Mouse (Mus musculus): ENCODE results near the gene Zfp668.

The Zfp668 gene

GRCm38 (mm10) chr7:127894480-127894879 lies 17.9 kb upstream of the Zfp668 start:
- DNase-seq (ENCODE audit: low spot score in 2 of 2), result no peak

GRCm38 (mm10) chr7:127890798-127891197 lies 14.2 kb upstream of the Zfp668 start, which contains the start of gene Prss53:
Prss53 (minus strand) TSS chr7:127890970.
- DNase-seq (ENCODE audit: low spot score in 2 of 2), result no peak

- no peak for DNase-seq (ENCODE audit: low spot score in 2 of 2)
Observed at GRCm38 (mm10) chr7:127888821-127889220, 12.2 kb upstream of the Zfp668 start.

GRCm38 (mm10) chr7:127887781-127888180 lies 11.2 kb upstream of the Zfp668 start:
- no peak for DNase-seq (ENCODE audit: low spot score in 2 of 2)

- DNase-seq (ENCODE audit: low spot score in 2 of 2), result no peak
Observed at GRCm38 (mm10) chr7:127887191-127887590, 10.6 kb upstream of the Zfp668 start.

- DNase-seq (ENCODE audit: low spot score in 2 of 2), result no peak
Observed at GRCm38 (mm10) chr7:127886551-127886950, 9.9 kb upstream of the Zfp668 start.

- peak; percentile 80 to 83 for DNase-seq (ENCODE audit: low spot score in 2 of 2)
Observed at GRCm38 (mm10) chr7:127885951-127886350, 9.3 kb upstream of the Zfp668 start.

GRCm38 (mm10) chr7:127880431-127880830 lies 3.8 kb upstream of the Zfp668 start:
- DNase-seq (ENCODE audit: low spot score in 2 of 2), result no peak

GRCm38 (mm10) chr7:127879301-127879700 lies 2.7 kb upstream of the Zfp668 start:
- no peak for DNase-seq (ENCODE audit: low spot score in 2 of 2)

- peak; percentile 70 to 71 for DNase-seq (ENCODE audit: low spot score in 2 of 2)
Observed at GRCm38 (mm10) chr7:127876041-127876466, 574 bp downstream of the Zfp668 start, which contains the start of gene Zfp646. Zfp646 (plus strand) TSS chr7:127876221.

GRCm38 (mm10) chr7:127875627-127876001 lies 1.0 kb downstream of the Zfp668 start:
- DNase-seq (ENCODE audit: low spot score in 2 of 2), result peak; percentile 91

GRCm38 (mm10) chr7:127874812-127875626 lies 1.6 kb downstream of the Zfp668 start:
- no peak for DNase-seq (ENCODE audit: low spot score in 2 of 2)

GRCm38 (mm10) chr7:127870136-127870821 lies 6.3 kb downstream of the Zfp668 start:
- DNase-seq (ENCODE audit: low spot score in 2 of 2), result no peak

- peak; percentile 48 to 64 for DNase-seq (ENCODE audit: low spot score in 2 of 2)
Observed at GRCm38 (mm10) chr7:127869149-127869810, 7.3 kb downstream of the Zfp668 start.

GRCm38 (mm10) chr7:127867641-127868040 lies 9.0 kb downstream of the Zfp668 start:
- DNase-seq (ENCODE audit: low spot score in 2 of 2), result no peak

GRCm38 (mm10) chr7:127866434-127866833 lies 10.2 kb downstream of the Zfp668 start:
- no peak for DNase-seq (ENCODE audit: low spot score in 2 of 2)

- DNase-seq (ENCODE audit: low spot score in 2 of 2), result no peak
Observed at GRCm38 (mm10) chr7:127858258-127858657, 18.4 kb downstream of the Zfp668 start.

GRCm38 (mm10) chr7:127850906-127851305 lies 25.7 kb downstream of the Zfp668 start:
- peak; percentile 46 to 61 for DNase-seq (ENCODE audit: low spot score in 2 of 2)

- DNase-seq (ENCODE audit: low spot score in 2 of 2), result peak; percentile 34 to 36
Observed at GRCm38 (mm10) chr7:127849973-127850875, 26.4 kb downstream of the Zfp668 start.

GRCm38 (mm10) chr7:127842001-127842718 lies 34.5 kb downstream of the Zfp668 start:
- DNase-seq (ENCODE audit: low spot score in 2 of 2), result peak; percentile 82 to 83

Data from heart, adult 9 months (tissue).